Mouse (Mus musculus) neural tube, embryonic 12.5 days (tissue): ENCODE measurements around the gene Hk1. TPM values are rescaled to one million over a fixed set of nuclear protein-coding genes. Genes with fewer than 3 reads are reported as not detected.
A peak's percentile ranks its signal among the peaks of the same experiment; 100 is the strongest.

Experiments used
- ATAC-seq: fragments of 200-750 bp; cut with Nextera tagmentation; 2 replicates; pipeline ENCODE4 v1.8.0; 2017; ENCODE audit warnings: low read depth, mild to moderate bottlenecking, moderate TSS enrichment, moderate library complexity; ENCODE audit not compliant: low FRiP score
- H3K27ac ChIP-seq: fragments of 300-500 bp; sonication (generic); 2 replicates; pipeline ENCODE4 v1.5.1; 2016
- H3K27me3 ChIP-seq: fragments of 300-500 bp; sonication (generic); replicated peaks from 2 replicates; pipeline ENCODE4 v1.6.1; 2016; ENCODE audit warnings: mild to moderate bottlenecking
- H3K36me3 ChIP-seq: fragments of 300-500 bp; sonication (generic); 2 replicates; pipeline ENCODE4 v1.6.1; 2016; ENCODE audit warnings: mild to moderate bottlenecking
- H3K4me1 ChIP-seq: fragments of 300-500 bp; sonication (generic); 2 replicates; pipeline ENCODE4 v1.6.1; 2016
- H3K4me2 ChIP-seq: fragments of 300-500 bp; sonication (generic); replicated peaks from 2 replicates; pipeline ENCODE4 v1.6.1; 2016; ENCODE audit warnings: mild to moderate bottlenecking
- H3K4me3 ChIP-seq: fragments of 300-500 bp; sonication (generic); 2 replicates; pipeline ENCODE4 v1.5.1; 2016
- H3K9ac ChIP-seq: fragments of 300-500 bp; sonication (generic); 2 replicates; pipeline ENCODE4 v1.6.1; 2016; ENCODE audit warnings: mild to moderate bottlenecking
- H3K9me3 ChIP-seq: fragments of 300-500 bp; sonication (generic); 2 replicates; pipeline ENCODE4 v1.6.1; 2016; ENCODE audit warnings: mild to moderate bottlenecking
- WGBS: fragments of 180-500 bp; shearing (Covaris S2); methylation state at CpG from one replicate; pipeline ENCODE4 v1.1.7; 2016; 5-methylcytosine and 5-hydroxymethylcytosine counted together
- polyA plus RNA-seq: library from polyadenylated mRNA; unstranded; fragments of >200 nt; fragmentation: Nextera tagmentation; extraction: Ambion mirVana; gene quantifications from 2 replicates; pipeline ENCODE4 v1.2.1, GENCODE M21; 2016

Gene Hk1
- polyA plus RNA-seq, 1 experiment from 2014 or later = 64.7 TPM

- H3K4me2 ChIP-seq = peak overlapping the region; percentile 41
- no peak overlapping the region for H3K4me3 ChIP-seq
- H3K27me3 ChIP-seq = no peaks in the 10 kb centered on the region
- ATAC-seq = no peak
- no peaks in the 10 kb centered on the region for H3K36me3 ChIP-seq
- H3K27ac ChIP-seq = no peak overlapping the region
- H3K4me1 ChIP-seq = no peaks in the 10 kb centered on the region
- H3K9ac ChIP-seq = no peak overlapping the region
- no peaks in the 10 kb centered on the region for H3K9me3 ChIP-seq
- WGBS = 45% methylated on average over 14 of the region's 14 CpGs
These were observed 25.2 kb upstream of the Hk1 start for GRCm38 (mm10) chr10:62404901-62405300.

- ATAC-seq = no peak
- Histone ChIP-seq H3K9ac (no peak overlapping the region), H3K4me1 (no peaks in the 10 kb centered on the region), H3K27ac (no peak overlapping the region), H3K36me3 (no peaks in the 10 kb centered on the region), H3K27me3 (no peaks in the 10 kb centered on the region), H3K4me3 (no peak overlapping the region), H3K9me3 (no peaks in the 10 kb centered on the region), H3K4me2 (no peak overlapping the region)
- WGBS = 86% methylated on average over 19 of the region's 19 CpGs
These were observed 22.0 kb upstream of the Hk1 start for GRCm38 (mm10) chr10:62401641-62402111.

- Histone ChIP-seq H3K27me3 (no peaks in the 10 kb centered on the region), H3K4me3 (no peak overlapping the region), H3K4me2 (no peak overlapping the region), H3K9me3 (no peaks in the 10 kb centered on the region), H3K36me3 (no peaks in the 10 kb centered on the region), H3K9ac (no peak overlapping the region), H3K4me1 (no peaks in the 10 kb centered on the region), H3K27ac (no peak overlapping the region)
- 81% methylated on average over 3 of the region's 3 CpGs for WGBS
- no peak for ATAC-seq
These were observed 3.3 kb upstream of the Hk1 start for GRCm38 (mm10) chr10:62383011-62383410.

- ATAC-seq = no peak
- no peaks in the 10 kb centered on the region for H3K36me3 ChIP-seq
- H3K27ac ChIP-seq = no peak overlapping the region
- no peak overlapping the region for H3K4me2 ChIP-seq
- H3K4me1 ChIP-seq = no peaks in the 10 kb centered on the region
- no peaks in the 10 kb centered on the region for H3K9me3 ChIP-seq
- H3K4me3 ChIP-seq = no peak overlapping the region
- H3K9ac ChIP-seq = no peak overlapping the region
- H3K27me3 ChIP-seq = no peaks in the 10 kb centered on the region
These were observed 1.2 kb upstream of the Hk1 start for GRCm38 (mm10) chr10:62380936-62381335.

- Histone ChIP-seq H3K36me3 (no peaks in the 10 kb centered on the region), H3K9me3 (no peaks in the 10 kb centered on the region), H3K4me1 (no peaks in the 10 kb centered on the region), H3K4me3 (no peak overlapping the region), H3K4me2 (no peak overlapping the region), H3K27me3 (no peaks in the 10 kb centered on the region), H3K9ac (no peak overlapping the region), H3K27ac (no peak overlapping the region)
- no peak for ATAC-seq
- WGBS = 91% methylated on average over 7 of the region's 7 CpGs
These were observed 20.9 kb downstream of the Hk1 start for GRCm38 (mm10) chr10:62358827-62359226.

GRCm38 (mm10) chr10:62356105-62356730, 23.5 kb downstream of the Hk1 start:
- Histone ChIP-seq H3K4me1 (no peaks in the 10 kb centered on the region), H3K27ac (no peak overlapping the region), H3K4me3 (no peak overlapping the region), H3K9me3 (no peaks in the 10 kb centered on the region), H3K4me2 (no peak overlapping the region), H3K9ac (no peak overlapping the region), H3K27me3 (no peaks in the 10 kb centered on the region), H3K36me3 (no peaks in the 10 kb centered on the region)
- 81% methylated on average over 17 of the region's 17 CpGs for WGBS
- ATAC-seq = no peak

- no peaks in the 10 kb centered on the region for H3K27me3 ChIP-seq
- peaks cover 6% of the 10 kb centered on the region; the same call in 1 of the 2 replicates for H3K4me1 ChIP-seq
- WGBS = 82% methylated on average over 5 of the region's 5 CpGs
- H3K4me2 ChIP-seq = no peak overlapping the region
- H3K36me3 ChIP-seq = no peaks in the 10 kb centered on the region
- H3K27ac ChIP-seq = no peak overlapping the region
- H3K9ac ChIP-seq = no peak overlapping the region
- no peak for ATAC-seq
- H3K9me3 ChIP-seq = no peaks in the 10 kb centered on the region
- H3K4me3 ChIP-seq = no peak overlapping the region
These were observed 34.6 kb downstream of the Hk1 start for GRCm38 (mm10) chr10:62345147-62345546.

GRCm38 (mm10) chr10:62344004-62344752, 35.5 kb downstream of the Hk1 start:
- WGBS = 85% methylated on average over 9 of the region's 9 CpGs
- Histone ChIP-seq H3K9ac (no peak overlapping the region), H3K9me3 (no peaks in the 10 kb centered on the region), H3K27ac (no peak overlapping the region), H3K4me3 (no peak overlapping the region), H3K27me3 (no peaks in the 10 kb centered on the region), H3K4me1 (peaks cover 11% of the 10 kb centered on the region), H3K4me2 (no peak overlapping the region), H3K36me3 (no peaks in the 10 kb centered on the region)
- no peak for ATAC-seq

GRCm38 (mm10) chr10:62342512-62342911, 37.2 kb downstream of the Hk1 start:
- Histone ChIP-seq H3K9ac (no peak overlapping the region), H3K27ac (no peak overlapping the region), H3K4me3 (no peak overlapping the region), H3K27me3 (no peaks in the 10 kb centered on the region), H3K9me3 (no peaks in the 10 kb centered on the region), H3K4me1 (peaks cover 21% of the 10 kb centered on the region), H3K4me2 (no peak overlapping the region), H3K36me3 (no peaks in the 10 kb centered on the region)
- ATAC-seq = no peak
- WGBS = 97% methylated on average over 6 of the region's 6 CpGs

- no peak overlapping the region for H3K4me3 ChIP-seq
These were observed 37.8 kb downstream of the Hk1 start for GRCm38 (mm10) chr10:62341956-62342355.

GRCm38 (mm10) chr10:62340991-62341390, 38.7 kb downstream of the Hk1 start:
- Histone ChIP-seq H3K27ac (0 out of 2 replicates have a peak overlapping the region, but pooled peaks have one; percentile 59), H3K4me3 (peak overlapping the region; percentile 69), H3K4me1 (peaks cover 21% of the 10 kb centered on the region), H3K4me2 (peak overlapping the region; percentile 93), H3K36me3 (no peaks in the 10 kb centered on the region), H3K27me3 (no peaks in the 10 kb centered on the region), H3K9me3 (no peaks in the 10 kb centered on the region), H3K9ac (peak overlapping the region; percentile 67)
- ATAC-seq = no peak
- 42% methylated on average over 3 of the region's 3 CpGs for WGBS

More at GRCm38 (mm10) chr10:62341956-62342355, 37.8 kb downstream of the Hk1 start:
- Histone ChIP-seq H3K4me2 (no peak overlapping the region), H3K27me3 (no peaks in the 10 kb centered on the region), H3K9ac (no peak overlapping the region), H3K4me1 (peaks cover 21% of the 10 kb centered on the region), H3K36me3 (no peaks in the 10 kb centered on the region), H3K27ac (no peak overlapping the region), H3K9me3 (no peaks in the 10 kb centered on the region)
- ATAC-seq = no peak
- WGBS = 91% methylated on average over 4 of the region's 4 CpGs

GRCm38 (mm10) chr10:62340095-62340731, 39.5 kb downstream of the Hk1 start:
- Histone ChIP-seq H3K9ac (peak overlapping the region; percentile 67), H3K27ac (peak overlapping the region; percentile 59; the same call in 1 of the 2 replicates), H3K4me1 (peaks cover 21% of the 10 kb centered on the region), H3K4me2 (peak overlapping the region; percentile 93), H3K27me3 (no peaks in the 10 kb centered on the region), H3K36me3 (no peaks in the 10 kb centered on the region), H3K9me3 (no peaks in the 10 kb centered on the region), H3K4me3 (peak overlapping the region; percentile 69)
- ATAC-seq = peak; percentile 98
- WGBS = under 1% methylated on average over 38 of the region's 38 CpGs
